Mouse (Mus musculus) T-cell, adult 2 months (primary cell): ENCODE results near the gene Uck2.

ENCODE experiments used
- DNase-seq: peaks from one replicate; pipeline ENCODE4 v3.0.0; 2022; ENCODE audit warnings: low spot score

The Uck2 gene

GRCm38 (mm10) chr1:167253579-167253978 is 31.5 kb downstream of the Uck2 start:
- DNase-seq = no peak

GRCm38 (mm10) chr1:167249881-167250280 is 35.2 kb downstream of the Uck2 start:
- no peak for DNase-seq

GRCm38 (mm10) chr1:167249252-167249651 is 35.9 kb downstream of the Uck2 start:
- DNase-seq = no peak

- no peak for DNase-seq
These were observed 37.2 kb downstream of the Uck2 start for GRCm38 (mm10) chr1:167247886-167248285.

GRCm38 (mm10) chr1:167246976-167247375 is 38.1 kb downstream of the Uck2 start:
- DNase-seq = no peak

- no peak for DNase-seq
These were observed 38.8 kb downstream of the Uck2 start for GRCm38 (mm10) chr1:167246275-167246674.

GRCm38 (mm10) chr1:167245180-167245641 is 39.9 kb downstream of the Uck2 start:
- DNase-seq = peak; percentile 49

GRCm38 (mm10) chr1:167242191-167242681 is 42.9 kb downstream of the Uck2 start:
- peak; percentile 71 for DNase-seq

- DNase-seq = no peak
These were observed 43.6 kb downstream of the Uck2 start for GRCm38 (mm10) chr1:167241487-167241886.

- DNase-seq = no peak
These were observed 44.8 kb downstream of the Uck2 start for GRCm38 (mm10) chr1:167240361-167240760.

GRCm38 (mm10) chr1:167239916-167240315 is 45.2 kb downstream of the Uck2 start:
- DNase-seq = no peak

- no peak for DNase-seq
These were observed 47.3 kb downstream of the Uck2 start for GRCm38 (mm10) chr1:167237798-167238197.

GRCm38 (mm10) chr1:167236790-167237189 is 48.3 kb downstream of the Uck2 start:
- no peak for DNase-seq

GRCm38 (mm10) chr1:167234344-167234743 is 50.8 kb downstream of the Uck2 start:
- DNase-seq = no peak

- DNase-seq = no peak
These were observed 52.2 kb downstream of the Uck2 start for GRCm38 (mm10) chr1:167232918-167233317.

GRCm38 (mm10) chr1:167231612-167232283 is 53.4 kb downstream of the Uck2 start:
- DNase-seq = no peak

- no peak for DNase-seq
These were observed 54.0 kb downstream of the Uck2 start for GRCm38 (mm10) chr1:167230930-167231611.

GRCm38 (mm10) chr1:167222382-167223010 is 62.6 kb downstream of the Uck2 start:
- DNase-seq = no peak

GRCm38 (mm10) chr1:167220303-167221174 is 64.6 kb downstream of the Uck2 start:
- peak; percentile 65 for DNase-seq

- no peak for DNase-seq
These were observed 69.7 kb downstream of the Uck2 start for GRCm38 (mm10) chr1:167215460-167215859.

GRCm38 (mm10) chr1:167212710-167213109 is 72.4 kb downstream of the Uck2 start:
- no peak for DNase-seq
